Mouse (Mus musculus) liver, adult 2 months (tissue): ENCODE data around the gene Amfr. TPM values are rescaled to one million over a fixed set of nuclear protein-coding genes. Genes with fewer than 3 reads are reported as not detected.

Source experiments
- DNase-seq: peaks from one replicate; pipeline ENCODE4 v3.0.0-alpha.2; 2011; ENCODE audit warnings: low read depth, low spot score; ENCODE audit errors: extremely low read depth
- H3K27ac ChIP-seq: fragments of 200-500 bp; replicated peaks from 2 replicates; pipeline ENCODE4 v1.5.1; 2012; ENCODE audit warnings: low read depth, mild to moderate bottlenecking, control low read depth, inconsistent platforms, low read length; ENCODE audit not compliant: insufficient read depth
- H3K27me3 ChIP-seq: fragments of 200-500 bp; 2 replicates; pipeline ENCODE4 v1.6.1; 2012; ENCODE audit warnings: mild to moderate bottlenecking, moderate library complexity, low read length, inconsistent platforms; ENCODE audit not compliant: control insufficient read depth, insufficient read depth
- H3K36me3 ChIP-seq: fragments of 200-500 bp; 2 replicates; pipeline ENCODE4 v1.6.1; 2012; ENCODE audit warnings: low read length, inconsistent platforms; ENCODE audit not compliant: control insufficient read depth, insufficient read depth
- H3K4me1 ChIP-seq: fragments of 200-500 bp; 2 replicates; pipeline ENCODE4 v1.6.1; 2011; ENCODE audit warnings: low read length; ENCODE audit not compliant: control insufficient read depth, insufficient read depth
- H3K4me3 ChIP-seq: fragments of 200-500 bp; 2 replicates; pipeline ENCODE4 v1.5.1; 2011; ENCODE audit warnings: low read depth, mild to moderate bottlenecking, control low read depth, low read length, moderate library complexity; ENCODE audit not compliant: insufficient read depth
- H3K79me2 ChIP-seq: fragments of 200-500 bp; 2 replicates; pipeline ENCODE4 v1.6.1; 2012; ENCODE audit warnings: inconsistent platforms, mild to moderate bottlenecking, low read length, moderate library complexity; ENCODE audit not compliant: control insufficient read depth, insufficient read depth
- H3K9ac ChIP-seq: fragments of 200-500 bp; 2 replicates; pipeline ENCODE4 v1.6.1; 2012; ENCODE audit warnings: low read depth, mild to moderate bottlenecking, control low read depth, inconsistent platforms, low read length
- CTCF ChIP-seq: fragments of 200-500 bp; IDR thresholded peaks from 2 replicates; pipeline ENCODE4 v1.5.1; 2011; ENCODE audit warnings: low read depth, low read length, control low read depth
- POLR2A ChIP-seq: fragments of 200-500 bp; IDR thresholded peaks from 2 replicates; pipeline ENCODE4 v1.6.1; 2011; ENCODE audit warnings: low read length, control low read depth; ENCODE audit not compliant: insufficient read depth; ENCODE audit errors: extremely low read depth
- WGBS: fragments of 180-500 bp; shearing (Covaris S2); methylation state at CpG from one replicate; pipeline ENCODE4 v1.1.7; 2018; 5-methylcytosine and 5-hydroxymethylcytosine counted together
- polyA plus RNA-seq: library from polyadenylated mRNA; depleted of rRNA; stranded (reverse); fragments of >200 nt; gene quantifications from 2 replicates; pipeline ENCODE4 v1.2.3, GENCODE M21; 2012
- total RNA-seq: library from RNA; depleted of rRNA; stranded (reverse); fragments of >200 nt; gene quantifications from 2 replicates; pipeline ENCODE4 v1.2.3, GENCODE M21; 2014

Amfr gene
- total and polyA plus RNA-seq, 2 experiments, result 239 to 263 TPM

- peaks cover 76% of the 10 kb centered on the region for H3K36me3 ChIP-seq
Measured at GRCm38 (mm10) chr8:93976446-93977211, 36.0 kb downstream of the Amfr start.

GRCm38 (mm10) chr8:93975358-93975757, 37.3 kb downstream of the Amfr start:
- Histone ChIP-seq H3K27ac (peak overlapping the region; percentile 98), H3K4me1 (peaks cover 17% of the 10 kb centered on the region), H3K27me3 (no peaks in the 10 kb centered on the region), H3K9ac (no peak overlapping the region), H3K36me3 (peaks cover 72% of the 10 kb centered on the region), H3K79me2 (no peaks in the 10 kb centered on the region), H3K4me3 (no peak overlapping the region)
- TF ChIP-seq POLR2A, result no peak
- TF ChIP-seq CTCF, result no peak
- peak; percentile 82 for DNase-seq
- WGBS, result 54% methylated on average over 2 of the region's 2 CpGs

More at GRCm38 (mm10) chr8:93976446-93977211, 36.0 kb downstream of the Amfr start:
- Histone ChIP-seq H3K4me3 (no peak overlapping the region), H3K27ac (peak overlapping the region; percentile 47), H3K79me2 (no peaks in the 10 kb centered on the region), H3K27me3 (no peaks in the 10 kb centered on the region), H3K4me1 (peaks cover 17% of the 10 kb centered on the region), H3K9ac (no peak overlapping the region)
- WGBS, result 73% methylated on average over 6 of the region's 6 CpGs
- peak; percentile 37 for DNase-seq
- no peak for TF ChIP-seq POLR2A

GRCm38 (mm10) chr8:93974602-93975186, 37.9 kb downstream of the Amfr start:
- Histone ChIP-seq H3K27me3 (no peaks in the 10 kb centered on the region), H3K4me3 (no peak overlapping the region), H3K36me3 (peaks cover 66% of the 10 kb centered on the region), H3K9ac (no peak overlapping the region), H3K79me2 (no peaks in the 10 kb centered on the region), H3K27ac (peak overlapping the region; percentile 98), H3K4me1 (peaks cover 17% of the 10 kb centered on the region)
- DNase-seq, result peak; percentile 95
- TF ChIP-seq CTCF (no peak), POLR2A (no peak)
- 22% methylated on average over 11 of the region's 11 CpGs for WGBS

- no peaks in the 10 kb centered on the region for H3K27me3 ChIP-seq
- peak overlapping the region; percentile 50; the same call in 1 of the 2 replicates for H3K27ac ChIP-seq
- no peak for TF ChIP-seq POLR2A
- DNase-seq, result no peak
- peaks cover 17% of the 10 kb centered on the region for H3K4me1 ChIP-seq
- H3K4me3 ChIP-seq, result no peak overlapping the region
- H3K9ac ChIP-seq, result no peak overlapping the region
- WGBS, result 85% methylated on average over 13 of the region's 13 CpGs
- H3K79me2 ChIP-seq, result no peaks in the 10 kb centered on the region
- peaks cover 59% of the 10 kb centered on the region for H3K36me3 ChIP-seq
Measured at GRCm38 (mm10) chr8:93973831-93974375, 38.7 kb downstream of the Amfr start.

- Histone ChIP-seq H3K9ac (no peak overlapping the region), H3K4me1 (peaks cover 17% of the 10 kb centered on the region), H3K27me3 (no peaks in the 10 kb centered on the region), H3K79me2 (no peaks in the 10 kb centered on the region), H3K4me3 (no peak overlapping the region), H3K36me3 (peaks cover 52% of the 10 kb centered on the region), H3K27ac (no peak overlapping the region)
- no peak for DNase-seq
- 87% methylated on average over 14 of the region's 14 CpGs for WGBS
- TF ChIP-seq POLR2A, result no peak
- TF ChIP-seq CTCF, result no peak
Measured at GRCm38 (mm10) chr8:93972971-93973734, 39.5 kb downstream of the Amfr start.
